ENCODE assay signal across 18 mouse cellular contexts in the genomic region with DNA sequence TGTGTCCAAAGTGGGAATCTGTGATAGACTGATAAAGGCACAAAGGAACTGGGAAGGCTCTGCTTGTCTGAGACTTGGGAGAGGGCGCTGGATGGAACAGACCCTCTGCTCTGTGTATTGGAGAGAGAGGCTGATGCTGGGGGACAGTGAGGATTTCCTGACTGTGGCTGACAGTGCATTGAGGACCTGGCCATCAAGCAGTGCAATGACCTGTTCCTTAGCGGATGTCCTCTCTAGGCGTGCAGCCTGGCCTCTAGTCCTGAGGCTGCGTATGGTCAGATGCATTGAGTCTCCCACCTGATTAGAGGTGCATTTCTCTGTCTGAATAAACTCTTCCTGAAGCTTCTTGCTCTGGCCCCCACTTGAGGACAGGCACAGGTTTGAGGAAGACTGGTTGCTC.
DNase-seq lines count a peak whose midpoint lies in the region; ATAC-seq lines count a peak whose summit lies in the region.
"Had no signal": no experiment of that assay in that cellular context is flagged by ENCODE, and none has a peak within 500 bp of the region (broad histone marks: within the 10 kb centered on the region; RNA-seq: fewer than 3 reads in every experiment).

No protein-coding gene starts in this region.

- H3K27ac ChIP-seq in embryonic facial prominence, embryonic 11.5 days (replicated peaks; ENCODE audit: low read depth, low read length) = no peak overlapping the region
- no peak overlapping the region for H3K27ac ChIP-seq in embryonic facial prominence, embryonic 10.5 days (replicated peaks)
- H3K27ac ChIP-seq in forebrain, embryonic 12.5 days = no peak overlapping the region
- peak overlapping the region; percentile 85 for H3K27ac ChIP-seq in hindbrain, embryonic 15.5 days (replicated peaks)
- H3K27ac ChIP-seq in neural tube, embryonic 12.5 days = no peak overlapping the region
- H3K27ac ChIP-seq in heart, embryonic 12.5 days (ENCODE audit: poor library complexity, severe bottlenecking) = no peak overlapping the region
- H3K27ac ChIP-seq: embryonic facial prominence, embryonic 15.5 days; heart, embryonic 13.5 days; limb, embryonic 13.5 days had no signal

- no peak overlapping the region for H3K4me2 ChIP-seq in embryonic facial prominence, embryonic 11.5 days (ENCODE audit: low read depth, low read length)
- peak overlapping the region; percentile 52 for H3K4me2 ChIP-seq in forebrain, embryonic 12.5 days
- peak overlapping the region; percentile 60 for H3K4me2 ChIP-seq in hindbrain, embryonic 15.5 days
- peak overlapping the region; percentile 61 for H3K4me2 ChIP-seq in neural tube, embryonic 12.5 days (replicated peaks)
- no peak overlapping the region for H3K4me2 ChIP-seq in heart, embryonic 12.5 days
- H3K4me2 ChIP-seq: embryonic facial prominence, embryonic 15.5 days; heart, embryonic 13.5 days; limb, embryonic 13.5 days had no signal

- no peak for ATAC-seq in embryonic facial prominence, embryonic 11.5 days (replicated peaks; ENCODE audit: insufficient number of reproducible peaks, low FRiP score, low TSS enrichment, low read depth)
- no peak for ATAC-seq in forebrain, embryonic 12.5 days (ENCODE audit: low FRiP score)
- no peak for ATAC-seq in hindbrain, embryonic 15.5 days (ENCODE audit: low FRiP score, low read depth)
- no peak for ATAC-seq in neural tube, embryonic 12.5 days (ENCODE audit: low FRiP score, low read depth)
- ATAC-seq in monocyte, adult 5-6 weeks (replicated peaks; ENCODE audit: insufficient number of reproducible peaks, low FRiP score, low TSS enrichment, poor library complexity, severe bottlenecking) = no peak
- ATAC-seq in heart, embryonic 12.5 days (ENCODE audit: insufficient number of reproducible peaks, low FRiP score) = no peak
- ATAC-seq: inflammation-experienced regulatory T-cells, adult 6 months had no signal

- WGBS in embryonic facial prominence, embryonic 11.5 days = 88% methylated on average over 4 of the region's 4 CpGs
- WGBS in embryonic facial prominence, embryonic 10.5 days = 93% methylated on average over 4 of the region's 4 CpGs
- 94% methylated on average over 4 of the region's 4 CpGs for WGBS in forebrain, embryonic 12.5 days
- 69% methylated on average over 4 of the region's 4 CpGs for WGBS in hindbrain, embryonic 15.5 days
- 92% methylated on average over 4 of the region's 4 CpGs for WGBS in neural tube, embryonic 12.5 days
- 85% methylated on average over 4 of the region's 4 CpGs for WGBS in heart, embryonic 12.5 days

- no peaks in the 10 kb centered on the region for H3K4me1 ChIP-seq in embryonic facial prominence, embryonic 11.5 days (ENCODE audit: control insufficient read depth, insufficient read depth, low read length)
- H3K4me1 ChIP-seq in embryonic facial prominence, embryonic 10.5 days = peaks cover 16% of the 10 kb centered on the region
- H3K4me1 ChIP-seq in forebrain, embryonic 12.5 days = peaks cover 38% of the 10 kb centered on the region
- H3K4me1 ChIP-seq in hindbrain, embryonic 15.5 days (replicated peaks) = peaks cover 26% of the 10 kb centered on the region
- peaks cover 29% of the 10 kb centered on the region; the same call in 1 of the 2 replicates for H3K4me1 ChIP-seq in neural tube, embryonic 12.5 days
- peaks cover 16% of the 10 kb centered on the region for H3K4me1 ChIP-seq in heart, embryonic 12.5 days (replicated peaks)
- H3K4me1 ChIP-seq: embryonic facial prominence, embryonic 15.5 days had no signal

- 0 out of 2 replicates have a peak overlapping the region, but pooled peaks have one; percentile 2 for H3K4me3 ChIP-seq in embryonic facial prominence, embryonic 11.5 days (ENCODE audit: low read depth, low read length)
- no peak overlapping the region for H3K4me3 ChIP-seq in embryonic facial prominence, embryonic 10.5 days
- peak overlapping the region; percentile 39 for H3K4me3 ChIP-seq in forebrain, embryonic 12.5 days (replicated peaks)
- H3K4me3 ChIP-seq in hindbrain, embryonic 15.5 days = peak overlapping the region; percentile 56
- H3K4me3 ChIP-seq in neural tube, embryonic 12.5 days = peak overlapping the region; percentile 41
- no peak overlapping the region for H3K4me3 ChIP-seq in heart, embryonic 12.5 days
- H3K4me3 ChIP-seq: embryonic facial prominence, embryonic 15.5 days; heart, embryonic 13.5 days; limb, embryonic 13.5 days had no signal

- DNase-seq in embryonic facial prominence, embryonic 11.5 days (ENCODE audit: low spot score) = no peak
- no peak for DNase-seq in embryonic facial prominence, embryonic 10.5 days (ENCODE audit: low spot score)
- no peak for DNase-seq in frontal cortex, postnatal 36 days (ENCODE audit: low spot score in 2 of 2)
- DNase-seq: adrenal gland, postnatal 36 days; B cell, adult 2 months; kidney, postnatal 10 days; lung, adult 2 months; right cerebral cortex, postnatal 14 days; thymus, postnatal 14 days had no signal

- no peak overlapping the region for H3K9ac ChIP-seq in embryonic facial prominence, embryonic 11.5 days (replicated peaks; ENCODE audit: low read length)
- peak overlapping the region; percentile 36 for H3K9ac ChIP-seq in forebrain, embryonic 12.5 days
- peak overlapping the region; percentile 55 for H3K9ac ChIP-seq in hindbrain, embryonic 15.5 days
- H3K9ac ChIP-seq in neural tube, embryonic 12.5 days = peak overlapping the region; percentile 54
- H3K9ac ChIP-seq in heart, embryonic 12.5 days = no peak overlapping the region
- H3K9ac ChIP-seq: embryonic facial prominence, embryonic 15.5 days; limb, embryonic 13.5 days had no signal

- no peaks in the 10 kb centered on the region for H3K27me3 ChIP-seq in embryonic facial prominence, embryonic 11.5 days (ENCODE audit: control insufficient read depth, insufficient read depth, low read length)
- no peaks in the 10 kb centered on the region for H3K27me3 ChIP-seq in embryonic facial prominence, embryonic 10.5 days (replicated peaks; ENCODE audit: low read depth, poor library complexity, severe bottlenecking)
- H3K27me3 ChIP-seq in forebrain, embryonic 12.5 days = no peaks in the 10 kb centered on the region
- H3K27me3 ChIP-seq in hindbrain, embryonic 15.5 days = no peaks in the 10 kb centered on the region
- H3K27me3 ChIP-seq in neural tube, embryonic 12.5 days (replicated peaks) = no peaks in the 10 kb centered on the region
- no peaks in the 10 kb centered on the region for H3K27me3 ChIP-seq in heart, embryonic 12.5 days (replicated peaks)
- H3K27me3 ChIP-seq: embryonic facial prominence, embryonic 15.5 days; heart, embryonic 13.5 days had no signal

- H3K36me3 ChIP-seq in embryonic facial prominence, embryonic 11.5 days (replicated peaks; ENCODE audit: control insufficient read depth, insufficient read depth, low read depth, low read length) = no peaks in the 10 kb centered on the region
- H3K36me3 ChIP-seq in embryonic facial prominence, embryonic 10.5 days (replicated peaks) = no peaks in the 10 kb centered on the region
- no peaks in the 10 kb centered on the region for H3K36me3 ChIP-seq in forebrain, embryonic 12.5 days (replicated peaks)
- H3K36me3 ChIP-seq in hindbrain, embryonic 15.5 days = no peaks in the 10 kb centered on the region
- no peaks in the 10 kb centered on the region for H3K36me3 ChIP-seq in neural tube, embryonic 12.5 days
- no peaks in the 10 kb centered on the region for H3K36me3 ChIP-seq in heart, embryonic 12.5 days
- H3K36me3 ChIP-seq: embryonic facial prominence, embryonic 15.5 days; heart, embryonic 13.5 days; limb, embryonic 13.5 days had no signal

- H3K9me3 ChIP-seq in embryonic facial prominence, embryonic 11.5 days (replicated peaks; ENCODE audit: control insufficient read depth, low read length) = no peaks in the 10 kb centered on the region
- H3K9me3 ChIP-seq in embryonic facial prominence, embryonic 10.5 days = no peaks in the 10 kb centered on the region
- H3K9me3 ChIP-seq in forebrain, embryonic 12.5 days = no peaks in the 10 kb centered on the region
- no peaks in the 10 kb centered on the region for H3K9me3 ChIP-seq in hindbrain, embryonic 15.5 days
- no peaks in the 10 kb centered on the region for H3K9me3 ChIP-seq in neural tube, embryonic 12.5 days
- H3K9me3 ChIP-seq in heart, embryonic 12.5 days (replicated peaks) = no peaks in the 10 kb centered on the region
- H3K9me3 ChIP-seq: embryonic facial prominence, embryonic 15.5 days; heart, embryonic 13.5 days; limb, embryonic 13.5 days had no signal

Comparison
In these comparisons a context has a peak if more than half of its experiments do, and no peak if none do; other contexts are left out.
1. H3K4me3 ChIP-seq: peak in embryonic facial prominence, embryonic 11.5 days (single experiment), forebrain, embryonic 12.5 days (single experiment), hindbrain, embryonic 15.5 days (single experiment) and neural tube, embryonic 12.5 days (single experiment); none in embryonic facial prominence, embryonic 10.5 days (single experiment) and heart, embryonic 12.5 days (single experiment).
2. H3K4me2 ChIP-seq: peak in forebrain, embryonic 12.5 days (single experiment), hindbrain, embryonic 15.5 days (single experiment) and neural tube, embryonic 12.5 days (single experiment); none in embryonic facial prominence, embryonic 11.5 days (single experiment) and heart, embryonic 12.5 days (single experiment).
3. H3K9ac ChIP-seq: peak in forebrain, embryonic 12.5 days (single experiment), hindbrain, embryonic 15.5 days (single experiment) and neural tube, embryonic 12.5 days (single experiment); none in embryonic facial prominence, embryonic 11.5 days (single experiment) and heart, embryonic 12.5 days (single experiment).